Mouse (Mus musculus) brain, embryonic 18.5 days (tissue): ENCODE data around the gene Rpl28.

Experiments used
- DNase-seq: peaks from one replicate; pipeline ENCODE4 v3.0.0-alpha.2; 2012; ENCODE audit warnings: low read depth, low spot score

The Rpl28 gene

GRCm38 (mm10) chr7:4792278-4793212 is at the start of gene Rpl28:
Gene Rpl28, plus strand, starts transcription at chr7:4792874.
- peak; percentile 95 for DNase-seq

- DNase-seq: no peak
These were observed 49.3 kb upstream of the Rpl28 start for GRCm38 (mm10) chr7:4743354-4743753.

- DNase-seq: no peak
These were observed 47.8 kb upstream of the Rpl28 start for GRCm38 (mm10) chr7:4744886-4745285.

GRCm38 (mm10) chr7:4746326-4746980 is 46.2 kb upstream of the Rpl28 start:
- no peak for DNase-seq

- DNase-seq: no peak
These were observed 45.3 kb upstream of the Rpl28 start for GRCm38 (mm10) chr7:4747156-4747899.

- no peak for DNase-seq
These were observed 44.4 kb upstream of the Rpl28 start for GRCm38 (mm10) chr7:4748321-4748720.

GRCm38 (mm10) chr7:4749169-4749568 is 43.5 kb upstream of the Rpl28 start:
- DNase-seq: no peak

- no peak for DNase-seq
These were observed 40.5 kb upstream of the Rpl28 start for GRCm38 (mm10) chr7:4751971-4752820.

GRCm38 (mm10) chr7:4752821-4753570 is 39.7 kb upstream of the Rpl28 start, which contains the start of gene Cox6b2:
Gene Cox6b2, minus strand, starts transcription at chr7:4753094.
- DNase-seq: peak; percentile 67

- no peak for DNase-seq
These were observed 33.0 kb upstream of the Rpl28 start for GRCm38 (mm10) chr7:4759670-4760069.

- DNase-seq: no peak
These were observed 27.5 kb upstream of the Rpl28 start for GRCm38 (mm10) chr7:4764946-4765710.

- DNase-seq: no peak
These were observed 21.5 kb upstream of the Rpl28 start, which contains the start of gene Fam71e2 for GRCm38 (mm10) chr7:4771202-4771601. Gene Fam71e2, minus strand, starts transcription at chr7:4771302.

GRCm38 (mm10) chr7:4776131-4776530 is 16.5 kb upstream of the Rpl28 start:
- DNase-seq: no peak

- no peak for DNase-seq
These were observed 15.5 kb upstream of the Rpl28 start for GRCm38 (mm10) chr7:4776861-4777830.

GRCm38 (mm10) chr7:4777851-4778637 is 14.6 kb upstream of the Rpl28 start:
- DNase-seq: no peak

GRCm38 (mm10) chr7:4779921-4780320 is 12.8 kb upstream of the Rpl28 start:
- DNase-seq: no peak

GRCm38 (mm10) chr7:4782130-4782529 is 10.5 kb upstream of the Rpl28 start:
- DNase-seq: no peak

- DNase-seq: no peak
These were observed 9.9 kb upstream of the Rpl28 start, which contains the start of the genes Il11 and Tmem190 for GRCm38 (mm10) chr7:4782759-4783158. Gene Il11, minus strand, starts transcription at chr7:4782859. Gene Tmem190, plus strand, starts transcription at chr7:4782937.
